Mouse (Mus musculus): ENCODE measurements at regions not wholly inside any gene's neighbourhood (a gene's known extent, or its start where the extent isn't known, plus 50 kb on each side); places are given as distances from the start of the nearest gene placed in this dataset.
"Not testable (repeated sequence)": the region's sequence is repeated elsewhere in the genome, so short reads cannot be mapped to it uniquely, and the experiment has no call there.

GRCm38 (mm10) chrX:17908081-17908480 is 237.6 kb upstream of the Dusp21 start:
- H3K27me3 ChIP-seq (ENCODE audit: control insufficient read depth, insufficient read depth, low read depth, low read length); H3K4me2 ChIP-seq (ENCODE audit: low read depth, low read length); H3K4me3 ChIP-seq (ENCODE audit: low read length); H3K9ac ChIP-seq (ENCODE audit: low read length); H3K36me3 ChIP-seq (ENCODE audit: control insufficient read depth, insufficient read depth, low read length); H3K4me1 ChIP-seq (replicated peaks; ENCODE audit: control insufficient read depth, insufficient read depth, low read length); H3K9me3 ChIP-seq (ENCODE audit: control insufficient read depth, low read length); H3K27ac ChIP-seq (ENCODE audit: low read length): not testable (repeated sequence)
- ATAC-seq (ENCODE audit: low read depth), result peak; percentile 49; the same call in 1 of the 2 replicates
